Mouse (Mus musculus): ENCODE results near the gene Psme1.

Psme1 gene

GRCm38 (mm10) chr14:55598521-55599390 lies 20.8 kb downstream of the Psme1 start:
- no peak for DNase-seq (ENCODE audit: low spot score)

DNA sequence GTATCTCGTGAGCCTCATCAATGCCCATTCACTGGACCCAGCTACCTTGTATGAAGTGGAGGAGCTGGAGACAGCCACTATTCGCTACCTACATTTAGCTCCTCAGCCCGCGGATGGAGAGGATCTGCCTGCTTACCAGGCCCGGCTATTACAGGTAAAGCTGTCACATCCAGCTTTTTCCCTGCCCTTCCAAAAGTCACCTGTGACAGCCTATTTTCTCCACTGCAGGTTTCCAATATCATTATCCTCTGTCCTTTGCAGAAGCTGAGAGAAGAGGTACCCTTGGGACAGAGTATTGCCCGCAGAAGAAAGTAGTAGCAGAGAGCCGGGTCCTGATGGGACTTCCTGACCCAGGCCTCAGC lies 25.3 kb downstream of the Psme1 start, which contains the start of gene Irf9:
Gene Irf9 (plus strand): TSS at position 301 of the 362 bp plus-strand sequence.
- no peak for DNase-seq (ENCODE audit: low spot score)

GRCm38 (mm10) chr14:55603633-55604576 lies 26.0 kb downstream of the Psme1 start:
- peak; percentile 85 for DNase-seq (ENCODE audit: low spot score)

- DNase-seq (ENCODE audit: low spot score): no peak
Observed at GRCm38 (mm10) chr14:55604823-55605222, 26.9 kb downstream of the Psme1 start.

GRCm38 (mm10) chr14:55605743-55606459 lies 28.0 kb downstream of the Psme1 start:
- DNase-seq (ENCODE audit: low spot score): no peak

DNA sequence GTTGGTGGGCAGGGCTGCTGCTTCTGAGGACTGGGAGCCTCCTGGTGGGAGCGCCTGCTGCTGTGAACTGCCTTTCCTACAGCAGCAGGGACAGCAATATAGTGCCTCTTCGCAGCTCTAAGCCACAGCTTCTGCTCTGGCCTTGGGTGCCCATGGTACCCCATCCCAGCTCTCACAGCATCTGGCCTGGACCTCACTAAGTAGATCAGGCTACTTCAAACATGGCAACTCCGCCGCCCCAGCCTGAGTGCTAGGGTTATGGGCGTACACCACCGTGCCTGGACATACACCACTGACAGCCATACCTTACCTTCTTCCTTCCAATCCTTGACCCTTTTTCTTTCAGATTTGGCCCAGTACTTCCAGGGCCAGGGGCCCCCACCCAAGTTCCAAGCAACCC lies 30.4 kb downstream of the Psme1 start:
- DNase-seq (ENCODE audit: low spot score): no peak

- peak; percentile 44 for DNase-seq (ENCODE audit: low spot score)
Observed at GRCm38 (mm10) chr14:55613346-55613745, 35.4 kb downstream of the Psme1 start.

GRCm38 (mm10) chr14:55614565-55615178 lies 36.7 kb downstream of the Psme1 start:
- peak; percentile 44 for DNase-seq (ENCODE audit: low spot score)

DNA sequence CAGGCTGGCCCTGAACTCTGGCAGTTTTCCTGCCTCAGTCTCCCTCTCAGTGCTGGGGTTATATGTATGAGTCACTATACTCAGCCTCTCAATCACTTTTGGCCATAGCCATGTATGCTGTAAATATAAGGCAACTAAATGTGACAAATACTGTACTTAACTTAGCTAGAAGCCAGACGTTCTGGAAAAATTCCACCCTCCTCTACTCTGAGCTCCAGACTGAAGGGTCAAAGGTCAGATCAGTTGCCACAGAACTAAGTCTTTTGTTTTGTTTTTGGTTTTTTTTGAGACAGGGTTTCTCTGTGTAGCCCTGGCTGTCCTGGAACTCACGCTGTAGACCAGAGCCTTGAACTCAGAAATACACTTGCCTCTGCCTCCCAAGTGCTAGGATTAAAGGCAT lies 38.0 kb downstream of the Psme1 start:
- no peak for DNase-seq (ENCODE audit: low spot score)

DNA sequence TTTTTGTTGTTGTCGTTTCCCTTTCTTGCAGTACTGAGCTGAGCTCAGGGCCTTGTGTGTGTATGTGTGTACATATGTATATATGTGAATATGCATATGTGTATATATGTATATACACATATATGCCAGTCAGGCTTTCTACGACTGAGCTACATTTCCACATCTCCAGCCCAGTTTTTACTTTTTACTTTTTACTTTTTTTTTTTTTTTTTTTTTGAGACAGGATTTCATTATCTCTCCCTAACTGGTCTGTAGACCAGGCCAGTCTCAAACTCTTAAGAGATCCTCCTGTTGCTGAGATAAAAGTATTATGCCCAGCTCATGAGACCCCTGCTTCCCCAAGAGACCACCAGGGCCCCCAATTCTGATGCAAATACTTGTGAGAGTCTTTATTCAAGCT lies 38.9 kb downstream of the Psme1 start:
- DNase-seq (ENCODE audit: low spot score): no peak

GRCm38 (mm10) chr14:55617822-55618221 lies 39.9 kb downstream of the Psme1 start, which contains the start of gene Rec8:
Rec8 (plus strand) TSS chr14:55618037.
- DNase-seq (ENCODE audit: low spot score): peak; percentile 88

- DNase-seq (ENCODE audit: low spot score): no peak
Observed at GRCm38 (mm10) chr14:55618486-55619195, 40.7 kb downstream of the Psme1 start.

DNA sequence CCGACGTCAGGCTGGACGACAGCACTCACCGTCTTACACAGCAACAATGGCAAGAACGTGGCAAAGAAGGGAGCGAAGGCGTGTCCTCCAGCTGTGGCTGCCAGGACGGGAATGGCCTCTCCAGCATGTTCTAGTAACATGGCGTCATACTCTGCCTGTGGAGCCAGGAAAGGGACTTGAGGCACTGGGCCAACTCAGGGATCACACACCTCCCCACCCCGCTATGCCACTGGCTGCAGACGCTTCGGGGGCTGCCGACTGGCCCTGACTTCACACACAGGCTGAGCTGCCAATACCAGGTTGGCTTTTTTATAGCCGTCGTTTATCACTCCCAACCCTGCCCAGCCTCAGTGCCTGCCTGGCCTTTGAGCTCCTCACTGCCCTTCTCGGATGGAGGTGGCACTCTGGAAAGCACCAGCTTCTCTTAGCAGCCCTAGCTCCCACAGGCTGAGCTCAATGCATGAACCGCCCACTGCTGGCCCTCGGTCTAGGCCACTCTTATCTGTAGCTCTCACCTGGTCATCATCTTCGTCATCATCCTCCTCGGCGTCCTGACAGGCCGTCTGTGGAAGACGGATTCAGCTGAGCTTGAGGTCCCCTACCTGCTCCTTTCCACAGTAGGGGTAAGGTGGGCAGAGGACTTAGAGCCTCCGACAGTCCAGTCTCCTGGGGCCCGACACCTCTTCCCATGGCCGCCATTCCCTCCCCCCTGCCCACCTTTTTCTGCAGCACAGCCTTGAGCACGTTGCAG lies 50.3 kb downstream of the Psme1 start:
- no peak for DNase-seq (ENCODE audit: low spot score)

DNA sequence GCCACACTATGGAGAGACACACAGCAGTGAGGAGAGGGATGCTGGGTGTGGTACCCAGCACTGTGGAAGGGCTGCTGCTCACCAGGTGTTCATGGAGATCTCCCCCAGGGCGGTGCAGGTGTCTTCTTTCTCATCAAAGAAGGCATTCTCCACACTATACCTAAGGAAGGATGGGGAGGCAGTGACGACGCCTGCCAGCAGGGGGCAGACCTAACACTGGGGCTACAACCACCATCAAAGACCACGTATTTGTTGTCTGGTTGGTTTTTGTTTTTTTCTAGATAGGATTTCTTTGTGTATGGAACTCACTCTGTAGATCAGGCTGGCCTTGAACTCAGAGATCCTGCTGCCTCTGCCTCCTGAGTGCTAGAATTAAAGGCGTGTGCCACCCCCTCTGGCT lies 51.4 kb downstream of the Psme1 start:
- no peak for DNase-seq (ENCODE audit: low spot score)

All from testis, postnatal 14 days (tissue).